Mouse (Mus musculus) T-cell, adult 66 days (primary cell): ENCODE measurements around the gene Tmem214. TPM values are rescaled to one million over a fixed set of nuclear protein-coding genes. Genes with fewer than 3 reads are reported as not detected.

Experiments used
- total RNA-seq, 2 experiments: library from RNA; stranded (reverse); gene quantifications; 3 replicates in 1 of 2; 4 replicates in 1 of 2; pipeline ENCODE4 v1.2.4; 2023

Gene Tmem214
- total RNA-seq = 10 to 100 TPM; 40.7 to 42.2 TPM

DNA sequence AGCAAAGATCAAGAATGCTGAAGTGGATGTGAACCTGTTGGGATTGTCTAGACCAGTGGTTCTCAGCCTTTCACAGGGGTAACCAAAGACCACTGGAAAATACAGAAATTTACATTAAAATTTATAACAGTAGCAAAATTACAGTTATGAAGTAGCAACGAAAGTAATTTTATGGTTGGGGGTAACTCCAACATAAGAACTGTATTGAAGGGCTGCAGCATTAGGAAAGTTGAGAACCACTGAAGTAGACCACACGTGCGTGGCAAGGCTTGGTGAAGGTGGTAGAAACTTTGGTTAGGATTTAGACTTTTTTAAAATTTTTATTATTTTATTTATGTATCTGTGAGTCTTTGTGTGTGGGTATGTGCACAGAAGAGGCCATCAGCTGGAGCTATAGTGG, at the start of gene Tmem214:
Gene Tmem214, plus strand, starts transcription at position 301 of the 400 bp plus-strand sequence.

GRCm38 (mm10) chr5:30888337-30889087, 20.7 kb downstream of the Tmem214 start, which contains the start of gene Agbl5:
Agbl5 (plus strand) TSS chr5:30888694.

GRCm38 (mm10) chr5:30907413-30908059, 39.7 kb downstream of the Tmem214 start, which contains the start of gene Ost4:
Ost4 (minus strand) TSS chr5:30907788.

DNA sequence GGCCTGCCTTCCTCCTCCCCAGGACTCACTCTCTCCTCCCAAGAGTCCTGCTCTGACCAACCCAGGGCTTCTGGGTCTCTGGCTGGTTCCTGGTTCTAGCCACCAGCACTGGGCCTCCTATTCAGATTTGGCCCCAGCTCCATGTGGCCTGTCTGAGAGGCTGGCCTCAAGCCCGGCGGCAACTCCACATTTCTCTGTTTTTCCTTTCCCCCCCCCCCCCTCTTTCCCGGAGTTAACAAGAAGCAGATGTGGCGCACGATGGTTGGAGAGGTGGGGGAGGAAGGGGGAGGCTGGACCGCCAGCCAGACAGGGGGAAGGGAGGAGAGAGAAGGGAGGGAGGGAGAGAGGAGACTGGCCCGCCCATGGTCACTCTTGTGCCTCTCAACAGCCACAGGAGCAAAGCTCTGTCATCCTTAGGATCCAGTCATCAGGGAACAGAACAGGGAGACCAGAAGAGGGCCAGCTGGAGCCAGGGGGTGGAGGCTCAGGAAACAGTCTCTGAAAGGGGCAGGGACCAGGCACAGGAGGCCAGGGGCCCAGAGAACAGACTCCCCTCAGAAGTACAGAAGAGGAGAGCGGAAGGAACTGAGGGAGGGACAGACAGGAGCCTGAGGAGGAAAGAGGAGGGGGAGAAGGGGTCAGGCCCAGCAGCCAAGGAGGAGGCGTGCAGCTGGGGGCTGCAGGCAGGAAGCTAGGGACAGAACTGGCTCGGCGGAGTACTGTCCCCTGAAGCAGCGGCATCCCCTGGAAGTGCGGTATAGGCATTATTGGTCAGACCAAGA, 45.4 kb downstream of the Tmem214 start, which contains the start of gene Emilin1:
Gene Emilin1, plus strand, starts transcription at position 343 of the 782 bp plus-strand sequence.

GRCm38 (mm10) chr5:30921256-30922033, 53.6 kb downstream of the Tmem214 start, which contains the start of gene Khk:
Khk (plus strand) TSS chr5:30921431.

Other genes with a start within 250 kb of the Tmem214 start
- 10 to 100 TPM; 39.7 to 42.7 TPM for gene Slc35f6, start 220.1 kb upstream of the Tmem214 start, total RNA-seq
- 100 to 1,000 TPM; 111 to 123 TPM for gene Cenpa, start 201.2 kb upstream of the Tmem214 start, total RNA-seq
- under 1 TPM; 0.35 to 0.59 TPM for gene Dpysl5, start 156.4 kb upstream of the Tmem214 start, total RNA-seq
- gene Mapre3, start 53.4 kb upstream of the Tmem214 start, total RNA-seq = 10 to 100 TPM in 1 of 2 experiments, 1 to 10 TPM in 1; 9.5 to 16.2 TPM
- 10 to 100 TPM; 11.7 to 12.2 TPM for gene Agbl5, start 20.7 kb downstream of the Tmem214 start, total RNA-seq
- 100 to 1,000 TPM; 146 to 177 TPM for gene Ost4, start 39.8 kb downstream of the Tmem214 start, total RNA-seq
- 1 to 10 TPM; 3.5 to 4.3 TPM for gene Emilin1, start 45.4 kb downstream of the Tmem214 start, total RNA-seq
- gene Khk, start 53.4 kb downstream of the Tmem214 start, total RNA-seq = 10 to 100 TPM; 13.9 to 16.4 TPM
- gene Cgref1, start 77.6 kb downstream of the Tmem214 start, total RNA-seq = not detected
- gene Preb, start 92.3 kb downstream of the Tmem214 start, total RNA-seq = 100 to 1,000 TPM; 180 to 181 TPM
- not detected for gene Tcf23, start 100.7 kb downstream of the Tmem214 start, total RNA-seq
- gene Atraid, start 180.3 kb downstream of the Tmem214 start, total RNA-seq = 10 to 100 TPM; 28.9 to 36.2 TPM
- gene Slc5a6, start 180.9 kb downstream of the Tmem214 start, total RNA-seq = 10 to 100 TPM; 11.3 to 11.4 TPM
- gene Cad, start 186.8 kb downstream of the Tmem214 start, total RNA-seq = 10 to 100 TPM; 57.5 to 68.5 TPM
- gene Dnajc5g, start 238.3 kb downstream of the Tmem214 start, total RNA-seq = not detected
- gene Slc30a3, start 240.2 kb downstream of the Tmem214 start, total RNA-seq = under 1 TPM in 1 of 2 experiments, not detected in 1; 0.30 TPM
- gene Trim54, start 248.7 kb downstream of the Tmem214 start, total RNA-seq = not detected